In genomic region chr4:154246115-154247040, GRCm38 (mm10) we compare ENCODE assay signal across 8 mouse cellular contexts. TPM values are rescaled to one million over a fixed set of nuclear protein-coding genes. Genes with fewer than 3 reads are reported as not detected.
A peak's percentile ranks its signal among the peaks of the same experiment; 100 is the strongest.
DNase-seq lines count a peak whose midpoint lies in the region; ATAC-seq and TF ChIP-seq lines count a peak whose summit lies in the region.

No protein-coding gene starts in this region.

- H3K4me3 ChIP-seq in ES-E14 (ENCODE audit: insufficient read depth in 1 of 2, low read depth in 1 of 2, low read length in 2 of 2, poor library complexity in 1 of 2, severe bottlenecking in 1 of 2), result peak overlapping the region; percentile 66 to 83
- 0 out of 2 replicates have a peak overlapping the region, but pooled peaks have one; percentile 7 for H3K4me3 ChIP-seq in forebrain, embryonic 12.5 days (replicated peaks)
- peak overlapping the region; percentile 25; the same call in 1 of the 2 replicates for H3K4me3 ChIP-seq in heart, postnatal 0 days (ENCODE audit: low read depth, low read length)
- peak overlapping the region; percentile 33 for H3K4me3 ChIP-seq in lung, embryonic 15.5 days

- peak; percentile 57 for ATAC-seq in forebrain, embryonic 12.5 days (ENCODE audit: low FRiP score)
- ATAC-seq in heart, postnatal 0 days (ENCODE audit: insufficient read depth, low read depth), result peak; percentile 88
- peak; percentile 60; the same call in 1 of the 2 replicates for ATAC-seq in lung, embryonic 15.5 days (ENCODE audit: borderline replicate concordance, extremely low read depth, low FRiP score, low TSS enrichment)

- H3K36me3 ChIP-seq in ES-E14 (ENCODE audit: control insufficient read depth, insufficient read depth, low read length, poor library complexity, severe bottlenecking), result no peaks in the 10 kb centered on the region
- no peaks in the 10 kb centered on the region for H3K36me3 ChIP-seq in forebrain, embryonic 12.5 days (replicated peaks)
- no peaks in the 10 kb centered on the region for H3K36me3 ChIP-seq in heart, postnatal 0 days (replicated peaks; ENCODE audit: control insufficient read depth, insufficient read depth, low read length)
- no peaks in the 10 kb centered on the region for H3K36me3 ChIP-seq in lung, embryonic 15.5 days

- no peak overlapping the region for H3K27ac ChIP-seq in ES-E14 (ENCODE audit: insufficient read depth, low read depth, low read length, poor library complexity, severe bottlenecking)
- no peak overlapping the region for H3K27ac ChIP-seq in forebrain, embryonic 12.5 days
- no peak overlapping the region for H3K27ac ChIP-seq in heart, postnatal 0 days (ENCODE audit: low read depth)
- H3K27ac ChIP-seq in lung, embryonic 15.5 days, result no peak overlapping the region

- peaks cover 0 to 22% of the 10 kb centered on the region in 2 experiments; a peak in 1 of 4 replicates for H3K4me1 ChIP-seq in ES-E14 (ENCODE audit: control insufficient read depth in 2 of 2, insufficient read depth in 2 of 2, low read length in 2 of 2, poor library complexity in 1 of 2)
- H3K4me1 ChIP-seq in forebrain, embryonic 12.5 days, result peaks cover 30% of the 10 kb centered on the region
- H3K4me1 ChIP-seq in heart, postnatal 0 days (ENCODE audit: control insufficient read depth, insufficient read depth), result 0 out of 2 replicates have a peak, but pooled peaks cover 4% of the 10 kb centered on the region
- peaks cover 11% of the 10 kb centered on the region for H3K4me1 ChIP-seq in lung, embryonic 15.5 days

- TF ChIP-seq CTCF in heart, postnatal 0 days (IDR thresholded peaks at IDR 0.05; ENCODE audit: low read depth), result peak; percentile 95

- DNase-seq in ES-E14 (ENCODE audit: low read depth, low spot score), result peak; percentile 91
- peak; percentile 65 for DNase-seq in c-Kit-positive CD71-positive TER-119-negative erythroid progenitor cells, embryonic 14.5 days (ENCODE audit: low read depth)
- peak; percentile 84 for DNase-seq in heart, postnatal 0 days (ENCODE audit: low spot score)
- peak; percentile 85 to 88 for DNase-seq in kidney, postnatal 25 days
- DNase-seq in ovary, postnatal 14 days (ENCODE audit: low spot score), result peak; percentile 86
- DNase-seq in urinary bladder, adult 2 months (ENCODE audit: low spot score), result peak; percentile 64

- H3K4me2 ChIP-seq in forebrain, embryonic 12.5 days, result peak overlapping the region; percentile 51
- H3K4me2 ChIP-seq in heart, postnatal 0 days (ENCODE audit: low read depth, low read length), result peak overlapping the region; percentile 57
- peak overlapping the region; percentile 61 for H3K4me2 ChIP-seq in lung, embryonic 15.5 days

- peak overlapping the region; percentile 74; the same call in 1 of the 2 replicates for H3K9ac ChIP-seq in ES-E14 (ENCODE audit: insufficient read depth, low read depth, low read length, poor library complexity, severe bottlenecking)
- H3K9ac ChIP-seq in forebrain, embryonic 12.5 days, result no peak overlapping the region
- H3K9ac ChIP-seq in heart, postnatal 0 days (replicated peaks; ENCODE audit: low read depth, low read length), result no peak overlapping the region
- H3K9ac ChIP-seq in lung, embryonic 15.5 days, result no peak overlapping the region

- in situ Hi-C loops in ES-E14 (cut with MboI; ENCODE audit: low sequenced_read_pairs in 2 of 2, unreplicated experiment in 2 of 2), result no loop called here

- H3K9me3 ChIP-seq in ES-E14 (ENCODE audit: control insufficient read depth, insufficient read depth, low read depth, low read length), result no peaks in the 10 kb centered on the region
- H3K9me3 ChIP-seq in forebrain, embryonic 12.5 days, result no peaks in the 10 kb centered on the region
- H3K9me3 ChIP-seq in heart, postnatal 0 days (replicated peaks; ENCODE audit: control insufficient read depth, low read length), result no peaks in the 10 kb centered on the region
- no peaks in the 10 kb centered on the region for H3K9me3 ChIP-seq in lung, embryonic 15.5 days

- TF ChIP-seq EP300 in heart, postnatal 0 days (IDR thresholded peaks at IDR 0.05; ENCODE audit: low read depth), result no peak

- 6% methylated on average over 19 of the region's 19 CpGs for WGBS in forebrain, embryonic 12.5 days
- WGBS in heart, postnatal 0 days, result 9% methylated on average over 18 of the region's 19 CpGs
- 7% methylated on average over 19 of the region's 19 CpGs for WGBS in lung, embryonic 15.5 days

- no peaks in the 10 kb centered on the region for H3K27me3 ChIP-seq in forebrain, embryonic 12.5 days
- H3K27me3 ChIP-seq in heart, postnatal 0 days (ENCODE audit: control insufficient read depth, insufficient read depth, low read length), result 0 out of 2 replicates have a peak, but pooled peaks cover 2% of the 10 kb centered on the region
- no peaks in the 10 kb centered on the region for H3K27me3 ChIP-seq in lung, embryonic 15.5 days

TF ChIP-seq in ES-E14, 5 proteins besides CTCF, POLR2A, EP300 and RAD21:
- TF ChIP-seq MAFK (IDR thresholded peaks at IDR 0.05; ENCODE audit: insufficient read depth, low read depth, low read length), result no peak
- no peak for TF ChIP-seq HCFC1 (IDR thresholded peaks at IDR 0.05; ENCODE audit: borderline replicate concordance, insufficient read depth, low read length)
- no peak for TF ChIP-seq CHD2 (IDR thresholded peaks at IDR 0.05; ENCODE audit: low read depth, low read length)
- no peak for TF ChIP-seq ZNF384 (IDR thresholded peaks at IDR 0.05; ENCODE audit: low read depth, low read length)
- TF ChIP-seq ZC3H11A (IDR thresholded peaks at IDR 0.05; ENCODE audit: borderline replicate concordance, low read depth, low read length), result no peak

RNA-seq across cellular contexts. Expression of gene Arhgef16, which starts 55.1 kb away (rescaled TPM):
- total RNA-seq in ES-E14 (2012; rRNA removed), result 4.2 and 6.8 TPM in 2 replicates
- 0.64 and 1.2 TPM in 2 replicates for polyA plus RNA-seq in forebrain, embryonic 12.5 days (2016; fragmentation: Nextera tagmentation; extraction: Ambion mirVana)
- total RNA-seq in heart, postnatal 0 days (2014; rRNA removed; ENCODE audit: low replicate concordance), result 2.6 and 3.5 TPM in 2 replicates
- polyA plus RNA-seq in heart, postnatal 0 days (2015; fragmentation: Nextera tagmentation; extraction: Ambion mirVana), result 0.49 and 0.62 TPM in 2 replicates
- 20.8 and 23.0 TPM in 2 replicates for polyA plus RNA-seq in lung, embryonic 15.5 days (2015; fragmentation: Nextera tagmentation; extraction: Ambion mirVana)
- 10.9 and 11.4 TPM in 2 replicates for polyA plus RNA-seq in urinary bladder, adult 2 months (2012; rRNA removed)

Comparison
In these comparisons a context has a peak if more than half of its experiments do, and no peak if none do; other contexts are left out.
1. H3K4me3 ChIP-seq: peak in every context shown above with its lines; median percentile 74 in ES-E14; 33 in lung, embryonic 15.5 days; 25 in heart, postnatal 0 days; 7 in forebrain, embryonic 12.5 days.